Mouse (Mus musculus): ENCODE measurements around the gene Sec22a. TPM values are rescaled to one million over a fixed set of nuclear protein-coding genes. Genes with fewer than 3 reads are reported as not detected.

Sec22a gene
- total and polyA plus RNA-seq, 2 experiments from 2014 or later = 12.7 to 31.9 TPM

- Histone ChIP-seq H3K27ac (ENCODE audit: low read depth) (no peak overlapping the region), H3K27me3 (ENCODE audit: control insufficient read depth, insufficient read depth, low read length) (no peaks in the 10 kb centered on the region), H3K9ac (replicated peaks; ENCODE audit: low read depth, low read length) (no peak overlapping the region), H3K4me2 (ENCODE audit: low read depth, low read length) (no peak overlapping the region), H3K36me3 (replicated peaks; ENCODE audit: control insufficient read depth, insufficient read depth, low read length) (peaks cover 30% of the 10 kb centered on the region), H3K9me3 (replicated peaks; ENCODE audit: control insufficient read depth, low read length) (no peaks in the 10 kb centered on the region), H3K4me3 (ENCODE audit: low read depth, low read length) (no peak overlapping the region), H3K4me1 (ENCODE audit: control insufficient read depth, insufficient read depth) (peaks cover 40% of the 10 kb centered on the region)
- DNase-seq (ENCODE audit: low spot score) (no peak), ATAC-seq (ENCODE audit: insufficient read depth, low read depth) (no peak)
- TF ChIP-seq CTCF (IDR thresholded peaks at IDR 0.05; ENCODE audit: low read depth) (no peak), EP300 (IDR thresholded peaks at IDR 0.05; ENCODE audit: low read depth) (no peak)
- WGBS = 84% methylated on average over 2 of the region's 2 CpGs
Measured at GRCm38 (mm10) chr16:35306631-35307030, 57.1 kb downstream of the Sec22a start.

DNA sequence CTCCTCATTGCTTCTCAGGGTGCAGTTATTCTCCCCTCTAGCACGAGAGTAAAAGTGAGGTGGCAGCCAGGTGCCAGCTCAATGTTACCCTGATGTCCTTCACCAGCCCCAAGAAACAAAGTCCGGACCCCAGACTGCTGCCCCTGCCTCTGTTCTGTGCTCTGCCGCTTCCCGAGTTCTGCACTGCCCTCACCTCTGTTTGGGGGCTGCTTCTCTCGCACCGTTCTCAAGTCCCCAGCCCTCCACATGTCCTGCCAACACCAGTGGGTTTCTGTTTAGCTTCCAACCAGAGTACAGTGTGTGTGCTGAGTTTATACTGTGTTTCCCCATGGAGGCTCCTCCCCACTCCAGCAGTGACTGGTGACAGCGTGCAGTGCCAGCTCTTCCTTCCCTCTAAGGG is 58.5 kb downstream of the Sec22a start:
- ATAC-seq (ENCODE audit: insufficient read depth, low read depth) = no peak
- no peak overlapping the region for H3K4me2 ChIP-seq (ENCODE audit: low read depth, low read length)
- peaks cover 26% of the 10 kb centered on the region for H3K4me1 ChIP-seq (ENCODE audit: control insufficient read depth, insufficient read depth)
- DNase-seq (ENCODE audit: low spot score) = no peak
- H3K36me3 ChIP-seq (replicated peaks; ENCODE audit: control insufficient read depth, insufficient read depth, low read length) = peaks cover 35% of the 10 kb centered on the region
- H3K9ac ChIP-seq (replicated peaks; ENCODE audit: low read depth, low read length) = no peak overlapping the region
- no peak overlapping the region for H3K27ac ChIP-seq (ENCODE audit: low read depth)
- no peaks in the 10 kb centered on the region for H3K27me3 ChIP-seq (ENCODE audit: control insufficient read depth, insufficient read depth, low read length)
- no peak for TF ChIP-seq EP300 (IDR thresholded peaks at IDR 0.05; ENCODE audit: low read depth)
- no peak for TF ChIP-seq CTCF (IDR thresholded peaks at IDR 0.05; ENCODE audit: low read depth)
- whole genome bisulfite sequencing = 87% methylated on average over 7 of the region's 7 CpGs
- no peak overlapping the region for H3K4me3 ChIP-seq (ENCODE audit: low read depth, low read length)
- H3K9me3 ChIP-seq (replicated peaks; ENCODE audit: control insufficient read depth, low read length) = no peaks in the 10 kb centered on the region

GRCm38 (mm10) chr16:35304416-35304815 is 59.3 kb downstream of the Sec22a start:
- Histone ChIP-seq H3K9me3 (replicated peaks; ENCODE audit: control insufficient read depth, low read length) (no peaks in the 10 kb centered on the region), H3K36me3 (replicated peaks; ENCODE audit: control insufficient read depth, insufficient read depth, low read length) (peaks cover 42% of the 10 kb centered on the region), H3K4me3 (ENCODE audit: low read depth, low read length) (no peak overlapping the region), H3K4me1 (ENCODE audit: control insufficient read depth, insufficient read depth) (peaks cover 23% of the 10 kb centered on the region), H3K9ac (replicated peaks; ENCODE audit: low read depth, low read length) (no peak overlapping the region), H3K27me3 (ENCODE audit: control insufficient read depth, insufficient read depth, low read length) (no peaks in the 10 kb centered on the region), H3K27ac (ENCODE audit: low read depth) (no peak overlapping the region), H3K4me2 (ENCODE audit: low read depth, low read length) (no peak overlapping the region)
- WGBS = 94% methylated on average over 5 of the region's 5 CpGs
- DNase-seq (ENCODE audit: low spot score) = no peak
- ATAC-seq (ENCODE audit: insufficient read depth, low read depth) = no peak
- no peak for TF ChIP-seq EP300 (IDR thresholded peaks at IDR 0.05; ENCODE audit: low read depth)
- no peak for TF ChIP-seq CTCF (IDR thresholded peaks at IDR 0.05; ENCODE audit: low read depth)

GRCm38 (mm10) chr16:35303721-35304120 is 60.0 kb downstream of the Sec22a start:
- peaks cover 49% of the 10 kb centered on the region for H3K36me3 ChIP-seq (replicated peaks; ENCODE audit: control insufficient read depth, insufficient read depth, low read length)
- no peak for ATAC-seq (ENCODE audit: insufficient read depth, low read depth)
- H3K9ac ChIP-seq (replicated peaks; ENCODE audit: low read depth, low read length) = no peak overlapping the region
- TF ChIP-seq CTCF (IDR thresholded peaks at IDR 0.05; ENCODE audit: low read depth) = no peak
- no peak for TF ChIP-seq EP300 (IDR thresholded peaks at IDR 0.05; ENCODE audit: low read depth)
- H3K4me1 ChIP-seq (ENCODE audit: control insufficient read depth, insufficient read depth) = peaks cover 18% of the 10 kb centered on the region
- no peaks in the 10 kb centered on the region for H3K27me3 ChIP-seq (ENCODE audit: control insufficient read depth, insufficient read depth, low read length)
- H3K4me2 ChIP-seq (ENCODE audit: low read depth, low read length) = no peak overlapping the region
- no peaks in the 10 kb centered on the region for H3K9me3 ChIP-seq (replicated peaks; ENCODE audit: control insufficient read depth, low read length)
- no peak overlapping the region for H3K4me3 ChIP-seq (ENCODE audit: low read depth, low read length)
- 85% methylated on average over 6 of the region's 6 CpGs for WGBS
- no peak overlapping the region for H3K27ac ChIP-seq (ENCODE audit: low read depth)
- no peak for DNase-seq (ENCODE audit: low spot score)

GRCm38 (mm10) chr16:35302441-35303280 is 61.1 kb downstream of the Sec22a start:
- TF ChIP-seq CTCF (IDR thresholded peaks at IDR 0.05; ENCODE audit: low read depth) (no peak), EP300 (IDR thresholded peaks at IDR 0.05; ENCODE audit: low read depth) (no peak)
- no peak overlapping the region for H3K4me3 ChIP-seq (ENCODE audit: low read depth, low read length)
- H3K4me2 ChIP-seq (ENCODE audit: low read depth, low read length) = no peak overlapping the region
- ATAC-seq (ENCODE audit: insufficient read depth, low read depth) = 0 out of 2 replicates have a peak, but pooled peaks have one; percentile 29
- 49% methylated on average over 7 of the region's 7 CpGs for WGBS
- H3K36me3 ChIP-seq (replicated peaks; ENCODE audit: control insufficient read depth, insufficient read depth, low read length) = peaks cover 51% of the 10 kb centered on the region
- H3K4me1 ChIP-seq (ENCODE audit: control insufficient read depth, insufficient read depth) = peaks cover 8% of the 10 kb centered on the region; the same call in 1 of the 2 replicates
- DNase-seq (ENCODE audit: low spot score) = no peak
- H3K9ac ChIP-seq (replicated peaks; ENCODE audit: low read depth, low read length) = no peak overlapping the region
- no peak overlapping the region for H3K27ac ChIP-seq (ENCODE audit: low read depth)
- no peaks in the 10 kb centered on the region for H3K27me3 ChIP-seq (ENCODE audit: control insufficient read depth, insufficient read depth, low read length)
- no peaks in the 10 kb centered on the region for H3K9me3 ChIP-seq (replicated peaks; ENCODE audit: control insufficient read depth, low read length)
